Mouse (Mus musculus): ENCODE results near the gene Cavin1.

Gene Cavin1

GRCm38 (mm10) chr11:100949540-100949939, 21.1 kb downstream of the Cavin1 start:
- DNase-seq: no peak

GRCm38 (mm10) chr11:100948317-100948716, 22.4 kb downstream of the Cavin1 start:
- DNase-seq: no peak

- DNase-seq: no peak
These were observed 23.1 kb downstream of the Cavin1 start for GRCm38 (mm10) chr11:100947548-100947947.

- DNase-seq: no peak
These were observed 23.8 kb downstream of the Cavin1 start for GRCm38 (mm10) chr11:100946862-100947261.

- DNase-seq: no peak
These were observed 28.3 kb downstream of the Cavin1 start for GRCm38 (mm10) chr11:100942388-100942787.

- DNase-seq: peak; percentile 100
These were observed 31.1 kb downstream of the Cavin1 start, which contains the start of gene Stat3 for GRCm38 (mm10) chr11:100939512-100940151. Stat3 (minus strand) TSS chr11:100939540.

- peak; percentile 41 for DNase-seq
These were observed 31.8 kb downstream of the Cavin1 start for GRCm38 (mm10) chr11:100938711-100939511.

- peak; percentile 45 for DNase-seq
These were observed 32.6 kb downstream of the Cavin1 start for GRCm38 (mm10) chr11:100938112-100938511.

- no peak for DNase-seq
These were observed 33.4 kb downstream of the Cavin1 start for GRCm38 (mm10) chr11:100937295-100937694.

GRCm38 (mm10) chr11:100935373-100936355, 35.0 kb downstream of the Cavin1 start:
- DNase-seq: peak; percentile 43

GRCm38 (mm10) chr11:100931254-100931921, 39.3 kb downstream of the Cavin1 start:
- DNase-seq: peak; percentile 52

- no peak for DNase-seq
These were observed 40.1 kb downstream of the Cavin1 start for GRCm38 (mm10) chr11:100930611-100931010.

GRCm38 (mm10) chr11:100927386-100927785, 43.3 kb downstream of the Cavin1 start:
- DNase-seq: no peak

GRCm38 (mm10) chr11:100924386-100924919, 46.2 kb downstream of the Cavin1 start:
- DNase-seq: no peak

GRCm38 (mm10) chr11:100920887-100921624, 49.6 kb downstream of the Cavin1 start:
- DNase-seq: no peak

- no peak for DNase-seq
These were observed 52.7 kb downstream of the Cavin1 start for GRCm38 (mm10) chr11:100918007-100918406.

GRCm38 (mm10) chr11:100916432-100916971, 54.2 kb downstream of the Cavin1 start:
- no peak for DNase-seq

- no peak for DNase-seq
These were observed 55.6 kb downstream of the Cavin1 start for GRCm38 (mm10) chr11:100915063-100915462.

GRCm38 (mm10) chr11:100914415-100914814, 56.3 kb downstream of the Cavin1 start:
- no peak for DNase-seq

GRCm38 (mm10) chr11:100912401-100913155, 58.1 kb downstream of the Cavin1 start:
- DNase-seq: no peak
